Comparison of ENCODE assay signal across 22 mouse cellular contexts in genomic region chr12:5211884-5212283, GRCm38 (mm10).
A peak's percentile ranks its signal among the peaks of the same experiment; 100 is the strongest.
DNase-seq lines count a peak whose midpoint lies in the region; ATAC-seq and TF ChIP-seq lines count a peak whose summit lies in the region.
"Had no signal": no experiment of that assay in that cellular context is flagged by ENCODE, and none has a peak within 500 bp of the region (broad histone marks: within the 10 kb centered on the region; RNA-seq: fewer than 3 reads in every experiment).

No protein-coding gene starts in this region.

- H3K4me1 ChIP-seq in forebrain, embryonic 14.5 days (ENCODE audit: control insufficient read depth, insufficient read depth, low read length): peaks cover 52% of the 10 kb centered on the region
- peaks cover 72% of the 10 kb centered on the region for H3K4me1 ChIP-seq in forebrain, embryonic 12.5 days
- H3K4me1 ChIP-seq in limb, embryonic 10.5 days: peaks cover 71% of the 10 kb centered on the region

- intact Hi-C loops in left cerebral cortex, adult 2 months (cut with DNase I): loop anchor here (5.0 kb wide), 1 partner anchor 35 kb away; no protein-coding TSS in a partner anchor

- no peak overlapping the region for H3K4me3 ChIP-seq in forebrain, embryonic 14.5 days (ENCODE audit: low read depth, low read length)
- H3K4me3 ChIP-seq in forebrain, embryonic 12.5 days (replicated peaks): no peak overlapping the region
- H3K4me3 ChIP-seq in left cerebral cortex, adult 2 months: no peak overlapping the region
- no peak overlapping the region for H3K4me3 ChIP-seq in limb, embryonic 10.5 days
- H3K4me3 ChIP-seq: heart, embryonic 12.5 days; heart, embryonic 15.5 days; hindbrain, embryonic 10.5 days; hindbrain, embryonic 13.5 days; intestine, embryonic 15.5 days had no signal

- no peak overlapping the region for H3K9ac ChIP-seq in forebrain, embryonic 14.5 days (ENCODE audit: low read length)
- no peak overlapping the region for H3K9ac ChIP-seq in forebrain, embryonic 12.5 days
- H3K9ac ChIP-seq: heart, embryonic 12.5 days; heart, embryonic 15.5 days; hindbrain, embryonic 13.5 days; intestine, embryonic 15.5 days had no signal

- H3K9me3 ChIP-seq in forebrain, embryonic 14.5 days (replicated peaks; ENCODE audit: control insufficient read depth, low read length): no peaks in the 10 kb centered on the region
- no peaks in the 10 kb centered on the region for H3K9me3 ChIP-seq in forebrain, embryonic 12.5 days
- no peaks in the 10 kb centered on the region for H3K9me3 ChIP-seq in limb, embryonic 10.5 days (replicated peaks)
- H3K9me3 ChIP-seq: heart, embryonic 12.5 days; heart, embryonic 15.5 days; hindbrain, embryonic 10.5 days; hindbrain, embryonic 13.5 days; intestine, embryonic 15.5 days had no signal

- peaks cover 5% of the 10 kb centered on the region; the same call in 1 of the 2 replicates for H3K36me3 ChIP-seq in forebrain, embryonic 14.5 days (ENCODE audit: control insufficient read depth, insufficient read depth, low read length)
- no peaks in the 10 kb centered on the region for H3K36me3 ChIP-seq in forebrain, embryonic 12.5 days (replicated peaks)
- no peaks in the 10 kb centered on the region for H3K36me3 ChIP-seq in limb, embryonic 10.5 days
- H3K36me3 ChIP-seq: heart, embryonic 12.5 days; heart, embryonic 15.5 days; hindbrain, embryonic 10.5 days; hindbrain, embryonic 13.5 days; intestine, embryonic 15.5 days had no signal

- TF ChIP-seq CTCF in left cerebral cortex, adult 2 months (IDR thresholded peaks at IDR 0.05): no peak

- no peak for ATAC-seq in forebrain, embryonic 14.5 days
- ATAC-seq in forebrain, embryonic 12.5 days (ENCODE audit: low FRiP score): no peak
- ATAC-seq: CD4-positive, CD25-positive, alpha-beta regulatory T cell, adult 4 months; forebrain, embryonic 16.5 days; hindbrain, embryonic 16.5 days; intestine, embryonic 15.5 days had no signal

- no peak overlapping the region for H3K4me2 ChIP-seq in forebrain, embryonic 14.5 days (ENCODE audit: low read length)
- H3K4me2 ChIP-seq in forebrain, embryonic 12.5 days: no peak overlapping the region
- H3K4me2 ChIP-seq: heart, embryonic 12.5 days; heart, embryonic 15.5 days; hindbrain, embryonic 13.5 days; intestine, embryonic 15.5 days had no signal

- WGBS in forebrain, embryonic 14.5 days: 49% methylated on average over 9 of the region's 9 CpGs
- WGBS in forebrain, embryonic 12.5 days: 83% methylated on average over 9 of the region's 9 CpGs
- WGBS in limb, embryonic 10.5 days: 93% methylated on average over 9 of the region's 9 CpGs

- no peaks in the 10 kb centered on the region for H3K27me3 ChIP-seq in forebrain, embryonic 14.5 days (replicated peaks; ENCODE audit: control insufficient read depth, insufficient read depth, low read length)
- H3K27me3 ChIP-seq in forebrain, embryonic 12.5 days: peaks cover 32% of the 10 kb centered on the region; the same call in 1 of the 2 replicates
- H3K27me3 ChIP-seq in limb, embryonic 10.5 days (ENCODE audit: low read depth, poor library complexity, severe bottlenecking): no peaks in the 10 kb centered on the region
- H3K27me3 ChIP-seq: heart, embryonic 12.5 days; heart, embryonic 15.5 days; hindbrain, embryonic 13.5 days; intestine, embryonic 15.5 days had no signal

- DNase-seq in forebrain, embryonic 14.5 days (ENCODE audit: low spot score): peak; percentile 34
- DNase-seq in left cerebral cortex, adult 2 months (ENCODE audit: extremely low spot score in 1 of 2, low spot score in 2 of 2): no peak
- DNase-seq in left cerebral cortex, adult 8-10 months (ENCODE audit: low spot score in 2 of 2): no peak
- DNase-seq in limb, embryonic 10.5 days (ENCODE audit: low spot score): no peak
- DNase-seq in frontal cortex, adult 2 months (ENCODE audit: extremely low spot score in 1 of 2, low spot score in 1 of 2): no peak
- DNase-seq: adrenal gland, adult 2 months; adrenal gland, postnatal 14 days; cerebellum, adult 18-20 months; cerebellum, adult 9-11 months; gastrocnemius, postnatal 25 days; heart, adult 18-20 months; heart, postnatal 10 days; heart, postnatal 36 days had no signal

- H3K27ac ChIP-seq in forebrain, embryonic 14.5 days (ENCODE audit: low read depth, low read length): no peak overlapping the region; the same call in 1 of the 2 replicates
- H3K27ac ChIP-seq in forebrain, embryonic 12.5 days: no peak overlapping the region
- H3K27ac ChIP-seq in left cerebral cortex, adult 2 months: peak overlapping the region; percentile 83; the same call in 1 of the 2 replicates
- H3K27ac ChIP-seq in limb, embryonic 10.5 days: peak overlapping the region; percentile 20; the same call in 1 of the 2 replicates
- H3K27ac ChIP-seq: heart, embryonic 15.5 days; hindbrain, embryonic 13.5 days; intestine, embryonic 15.5 days had no signal

Comparison
In these comparisons a context has a peak if more than half of its experiments do, and no peak if none do; other contexts are left out.
1. H3K27ac ChIP-seq: peak in left cerebral cortex, adult 2 months (single experiment) and limb, embryonic 10.5 days (single experiment); none in forebrain, embryonic 14.5 days (single experiment) and forebrain, embryonic 12.5 days (single experiment).